Mouse (Mus musculus) midbrain, embryonic 14.5 days (tissue): ENCODE measurements around the gene Nphp4. TPM values are rescaled to one million over a fixed set of nuclear protein-coding genes. Genes with fewer than 3 reads are reported as not detected.
A peak's percentile ranks its signal among the peaks of the same experiment; 100 is the strongest.
"Not testable (repeated sequence)": the region's sequence is repeated elsewhere in the genome, so short reads cannot be mapped to it uniquely, and the experiment has no call there.

Source experiments
- ATAC-seq: fragments of 200-750 bp; cut with Nextera tagmentation; 2 replicates; pipeline ENCODE4 v1.8.0; 2017; ENCODE audit warnings: moderate number of reproducible peaks, moderate library complexity; ENCODE audit not compliant: low FRiP score, low TSS enrichment
- DNase-seq: peaks from one replicate; pipeline ENCODE4 v3.0.0-alpha.2; 2015
- H3K27ac ChIP-seq: fragments of 300-500 bp; sonication (generic); replicated peaks from 2 replicates; pipeline ENCODE4 v1.5.1; 2014; ENCODE audit warnings: mild to moderate bottlenecking, low read depth, low read length, moderate library complexity
- H3K27me3 ChIP-seq: fragments of 300-500 bp; sonication (generic); 2 replicates; pipeline ENCODE4 v1.6.1; 2014; ENCODE audit warnings: low read length, control low read depth, mixed read lengths; ENCODE audit not compliant: control insufficient read depth, insufficient read depth
- H3K36me3 ChIP-seq: fragments of 300-500 bp; sonication (generic); 2 replicates; pipeline ENCODE4 v1.6.1; 2014; ENCODE audit warnings: low read length, control low read depth; ENCODE audit not compliant: control insufficient read depth, insufficient read depth
- H3K4me1 ChIP-seq: fragments of 300-500 bp; sonication (generic); 2 replicates; pipeline ENCODE4 v1.6.1; 2014; ENCODE audit warnings: mild to moderate bottlenecking, antibody characterized with exemption, low read length, control low read depth; ENCODE audit not compliant: control insufficient read depth, insufficient read depth
- H3K4me2 ChIP-seq: fragments of 300-500 bp; sonication (generic); 2 replicates; pipeline ENCODE4 v1.6.1; 2014; ENCODE audit warnings: mild to moderate bottlenecking, low read length, moderate library complexity
- H3K4me3 ChIP-seq: fragments of 300-500 bp; sonication (generic); replicated peaks from 2 replicates; pipeline ENCODE4 v1.5.1; 2014; ENCODE audit warnings: low read depth, low read length
- H3K9ac ChIP-seq: fragments of 300-500 bp; sonication (generic); replicated peaks from 2 replicates; pipeline ENCODE4 v1.6.1; 2014; ENCODE audit warnings: mild to moderate bottlenecking, low read length, moderate library complexity
- H3K9me3 ChIP-seq: fragments of 300-500 bp; sonication (generic); 2 replicates; pipeline ENCODE4 v1.6.1; 2016; ENCODE audit warnings: low read length, control low read depth, mixed read lengths; ENCODE audit not compliant: control insufficient read depth
- WGBS: fragments of 180-500 bp; shearing (Covaris S2); extraction: QIAGEN DNeasy Blood & Tissue Kit; methylation state at CpG from one replicate; pipeline ENCODE4 v1.1.7; 2014; 5-methylcytosine and 5-hydroxymethylcytosine counted together
- polyA plus RNA-seq: library from polyadenylated mRNA; unstranded; fragments of >200 nt; fragmentation: Nextera tagmentation; extraction: Ambion mirVana; gene quantifications from 2 replicates; pipeline ENCODE4 v1.2.1, GENCODE M21; 2014

The Nphp4 gene
- polyA plus RNA-seq, 1 experiment from 2014 or later = 5.9 TPM

DNA sequence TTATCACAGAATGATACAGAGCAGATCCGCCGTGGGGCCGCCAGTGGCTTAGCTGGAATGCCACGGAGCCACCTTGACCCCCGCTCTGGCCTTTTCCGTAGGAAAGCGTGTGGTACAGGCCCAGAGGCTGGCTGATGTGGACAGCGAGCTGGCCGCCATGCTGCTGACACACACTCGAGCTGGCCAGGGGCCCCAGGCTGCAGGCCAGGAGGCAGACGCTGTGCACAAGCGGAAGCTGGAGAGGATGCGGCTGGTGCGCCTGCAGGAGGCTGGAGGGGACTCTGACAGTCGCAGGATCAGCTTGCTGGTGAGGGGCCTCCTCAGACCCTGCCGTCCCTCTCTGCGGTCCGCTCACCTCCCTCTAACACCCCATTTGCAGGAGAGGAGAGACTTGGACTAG lies 77.9 kb downstream of the Nphp4 start:
- Histone ChIP-seq H3K27ac (no peak overlapping the region), H3K4me3 (no peak overlapping the region), H3K4me1 (peaks cover 10% of the 10 kb centered on the region), H3K9me3 (no peaks in the 10 kb centered on the region), H3K36me3 (no peaks in the 10 kb centered on the region), H3K9ac (no peak overlapping the region), H3K4me2 (no peak overlapping the region), H3K27me3 (no peaks in the 10 kb centered on the region)
- ATAC-seq = no peak
- 58% methylated on average over 18 of the region's 18 CpGs for WGBS
- no peak for DNase-seq

DNA sequence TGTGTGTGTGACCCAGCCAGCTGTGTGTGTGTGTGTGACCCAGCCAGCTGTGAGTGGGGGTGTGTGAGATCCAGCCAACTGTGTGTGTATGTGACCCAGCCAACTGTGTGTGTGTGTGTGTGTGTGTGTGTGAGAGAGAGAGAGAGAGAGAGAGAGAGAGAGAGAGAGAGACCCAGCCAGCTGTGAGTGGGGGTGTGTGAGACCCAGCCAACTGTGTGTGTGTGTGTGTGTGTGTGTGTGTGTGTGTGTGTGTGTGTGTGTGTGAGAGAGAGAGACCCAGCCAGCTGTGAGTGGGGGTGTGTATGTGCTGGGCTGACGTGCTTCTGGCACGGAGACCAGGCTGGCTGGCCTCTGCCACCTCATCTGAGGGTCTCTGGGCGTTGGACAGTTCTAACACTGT lies 79.3 kb downstream of the Nphp4 start:
- H3K4me1 ChIP-seq = peaks cover 17% of the 10 kb centered on the region
- ATAC-seq, H3K9me3 ChIP-seq, H3K4me3 ChIP-seq, H3K27ac ChIP-seq, DNase-seq, H3K9ac ChIP-seq, H3K27me3 ChIP-seq, H3K36me3 ChIP-seq, H3K4me2 ChIP-seq: not testable (repeated sequence)
- 80% methylated on average over 3 of the region's 3 CpGs for WGBS

DNA sequence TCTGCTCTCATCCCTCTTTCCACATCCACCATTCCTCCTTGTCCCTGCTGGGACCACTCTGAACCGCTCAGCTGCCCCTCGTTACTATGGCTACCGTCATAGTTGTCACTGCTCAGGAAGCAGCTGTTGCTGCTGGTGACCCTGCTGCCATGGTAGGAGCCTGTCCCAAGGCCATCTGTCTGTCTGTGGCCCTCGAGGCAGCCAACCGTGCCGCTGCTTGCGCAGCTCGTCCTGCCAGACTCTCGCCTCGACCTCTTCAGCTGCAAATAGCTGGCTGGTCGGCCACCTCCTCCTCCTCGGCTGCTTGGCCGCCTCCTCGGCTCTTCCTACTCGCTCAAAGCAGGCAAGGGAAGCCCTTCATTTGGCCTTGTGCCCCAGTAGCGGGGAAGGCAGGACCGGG lies 81.7 kb downstream of the Nphp4 start:
- 11% methylated on average over 17 of the region's 17 CpGs for WGBS
- peak overlapping the region; percentile 8; the same call in 1 of the 2 replicates for H3K4me2 ChIP-seq
- peak; percentile 71 for DNase-seq
- H3K27ac ChIP-seq = peak overlapping the region; percentile 49
- ATAC-seq = peak; percentile 35; the same call in 1 of the 2 replicates
- peaks cover under 1% of the 10 kb centered on the region; the same call in 1 of the 2 replicates for H3K36me3 ChIP-seq
- H3K27me3 ChIP-seq = no peaks in the 10 kb centered on the region
- H3K9me3 ChIP-seq = no peaks in the 10 kb centered on the region
- no peak overlapping the region for H3K9ac ChIP-seq
- H3K4me1 ChIP-seq = peaks cover 17% of the 10 kb centered on the region
- H3K4me3 ChIP-seq = no peak overlapping the region

DNA sequence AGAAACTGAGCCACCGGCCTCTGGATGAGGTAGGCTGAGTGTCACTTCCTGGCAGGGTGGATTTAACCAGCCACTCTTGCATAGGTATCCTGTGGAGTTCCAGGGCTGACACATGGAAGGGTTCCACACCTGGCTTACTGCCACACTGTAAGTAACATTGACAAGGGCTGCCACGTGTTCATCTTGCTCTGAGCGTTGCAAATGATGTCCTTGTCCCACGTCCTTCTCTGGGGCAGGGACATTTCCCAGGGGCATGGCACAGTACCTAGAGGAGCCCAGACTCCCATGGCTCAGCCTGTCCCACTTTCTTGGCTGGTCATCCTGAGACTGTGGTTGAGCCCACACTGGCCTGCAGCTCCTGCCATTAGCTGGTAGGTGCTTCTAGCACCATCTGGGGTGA lies 91.5 kb downstream of the Nphp4 start:
- H3K36me3 ChIP-seq = 0 out of 2 replicates have a peak, but pooled peaks cover 4% of the 10 kb centered on the region
- H3K27me3 ChIP-seq = no peaks in the 10 kb centered on the region
- peak overlapping the region; percentile 58 for H3K27ac ChIP-seq
- WGBS = 76% methylated on average over 4 of the region's 4 CpGs
- DNase-seq = no peak
- H3K4me1 ChIP-seq = peaks cover 14% of the 10 kb centered on the region
- ATAC-seq = no peak
- no peak overlapping the region for H3K4me3 ChIP-seq
- no peaks in the 10 kb centered on the region for H3K9me3 ChIP-seq
- no peak overlapping the region for H3K9ac ChIP-seq
- no peak overlapping the region for H3K4me2 ChIP-seq

DNA sequence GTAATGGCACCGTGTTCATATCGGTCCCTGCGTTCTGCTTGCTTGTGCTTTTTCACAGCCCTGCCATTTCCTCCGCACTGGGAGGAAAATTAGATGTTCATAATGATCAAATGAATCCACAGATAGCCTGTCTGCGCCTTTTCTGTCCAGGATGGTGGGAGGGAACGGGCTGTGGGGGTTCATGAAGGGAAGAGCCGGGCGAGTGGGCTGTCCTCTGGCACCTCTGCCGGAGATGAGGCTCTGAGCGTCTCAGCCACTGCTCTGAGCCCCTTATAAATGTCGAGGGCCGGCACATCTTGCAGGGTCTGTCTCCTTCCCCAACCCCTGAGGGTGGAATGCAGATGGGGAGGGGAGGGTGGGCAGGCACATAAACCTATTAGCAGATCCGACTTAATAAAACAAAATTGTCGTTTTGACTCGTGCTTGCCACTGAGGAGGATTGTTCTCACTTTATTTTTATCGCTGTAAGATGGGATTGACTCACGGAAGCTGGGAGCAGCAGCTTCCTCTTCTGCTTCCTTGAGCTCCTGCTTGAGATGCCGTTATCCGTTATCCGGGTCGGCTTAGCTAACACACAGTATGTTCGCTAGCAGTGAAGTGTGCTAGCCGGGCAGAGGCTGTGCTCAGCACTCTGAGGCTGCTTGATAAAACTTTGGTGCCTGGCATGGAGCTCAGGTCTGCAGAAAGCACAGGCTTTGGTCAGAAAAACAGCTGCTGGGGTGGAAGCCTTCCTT lies 92.3 kb downstream of the Nphp4 start:
- ATAC-seq (no peak), DNase-seq (peak; percentile 53)
- H3K4me2 ChIP-seq = no peak overlapping the region
- peak overlapping the region; percentile 58 for H3K27ac ChIP-seq
- WGBS = 40% methylated on average over 23 of the region's 23 CpGs
- H3K27me3 ChIP-seq = no peaks in the 10 kb centered on the region
- peaks cover 14% of the 10 kb centered on the region for H3K4me1 ChIP-seq
- H3K4me3 ChIP-seq = no peak overlapping the region
- no peak overlapping the region for H3K9ac ChIP-seq
- H3K36me3 ChIP-seq = no peaks in the 10 kb centered on the region
- H3K9me3 ChIP-seq = no peaks in the 10 kb centered on the region

DNA sequence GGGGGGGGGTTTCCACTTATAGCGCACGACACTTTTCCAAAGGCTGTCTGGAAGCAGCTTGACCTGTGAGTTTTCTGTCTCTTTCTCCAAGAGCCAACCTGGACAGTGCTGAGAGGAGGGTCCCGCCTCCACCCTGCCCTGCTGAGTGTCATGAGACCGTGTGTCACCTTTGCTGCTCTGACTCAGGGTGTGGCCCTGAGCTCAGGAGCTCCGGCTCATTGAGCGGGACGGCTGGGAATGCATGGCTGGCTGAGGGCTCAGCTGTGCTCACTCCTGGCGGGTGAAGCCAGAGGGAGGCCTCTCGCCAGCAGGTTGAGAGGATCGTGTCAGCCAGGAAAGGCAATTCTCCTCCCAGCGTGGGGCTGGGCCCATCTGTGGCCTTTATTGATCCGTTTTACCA lies 97.8 kb downstream of the Nphp4 start:
- Histone ChIP-seq H3K4me1 (peaks cover 2% of the 10 kb centered on the region; the same call in 1 of the 2 replicates), H3K27ac (no peak overlapping the region), H3K27me3 (no peaks in the 10 kb centered on the region), H3K9ac (no peak overlapping the region), H3K4me2 (no peak overlapping the region), H3K9me3 (no peaks in the 10 kb centered on the region), H3K36me3 (no peaks in the 10 kb centered on the region), H3K4me3 (no peak overlapping the region)
- no peak for DNase-seq
- WGBS = 59% methylated on average over 12 of the region's 12 CpGs
- no peak for ATAC-seq

DNA sequence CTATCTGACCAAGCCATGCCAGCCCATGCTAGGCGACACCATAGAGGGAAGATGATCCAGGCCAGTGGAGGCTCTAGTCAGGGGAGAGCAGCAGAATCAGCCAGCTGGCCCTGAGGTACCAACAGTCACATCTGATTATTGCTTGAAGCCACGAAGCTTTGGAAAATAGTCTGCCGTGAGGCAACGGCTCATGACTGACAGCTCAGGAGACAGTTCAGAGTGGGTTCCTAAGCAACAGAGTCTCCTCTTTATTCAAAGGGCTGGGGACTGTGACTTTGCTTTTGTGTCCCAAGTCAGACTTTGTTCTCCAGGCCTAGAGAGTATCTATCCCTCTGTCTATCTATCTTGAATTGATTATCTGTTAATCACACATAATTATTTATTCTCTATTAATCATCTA lies 100.3 kb downstream of the Nphp4 start:
- WGBS = 19% methylated on average over 4 of the region's 4 CpGs
- no peak overlapping the region for H3K4me3 ChIP-seq
- no peaks in the 10 kb centered on the region for H3K27me3 ChIP-seq
- no peaks in the 10 kb centered on the region for H3K36me3 ChIP-seq
- H3K9me3 ChIP-seq = no peaks in the 10 kb centered on the region
- 0 out of 2 replicates have a peak overlapping the region, but pooled peaks have one; percentile 26 for H3K27ac ChIP-seq
- no peak overlapping the region for H3K9ac ChIP-seq
- ATAC-seq = no peak
- peak; percentile 54 for DNase-seq
- H3K4me2 ChIP-seq = no peak overlapping the region
- H3K4me1 ChIP-seq = no peaks in the 10 kb centered on the region

DNA sequence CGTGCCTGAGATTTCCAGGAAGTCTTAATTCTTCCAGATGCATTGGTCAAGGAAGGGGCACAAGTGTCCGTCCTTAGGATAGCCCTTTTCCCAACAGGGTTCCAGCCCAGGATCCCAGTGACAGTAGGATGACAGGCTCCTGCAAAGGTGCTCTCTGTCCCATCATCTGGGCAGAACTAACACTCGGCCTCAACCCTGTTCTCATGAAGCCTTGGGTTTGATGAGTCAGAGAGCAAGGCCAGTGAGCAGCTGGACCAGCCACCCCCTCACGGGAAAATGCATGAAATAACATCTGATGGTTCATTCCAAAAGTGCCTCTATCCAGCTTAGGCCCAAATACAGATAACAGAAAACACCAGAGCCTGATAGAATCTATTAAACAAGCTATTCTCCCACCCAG lies 103.5 kb downstream of the Nphp4 start:
- Histone ChIP-seq H3K4me1 (no peaks in the 10 kb centered on the region), H3K9ac (no peak overlapping the region), H3K27me3 (no peaks in the 10 kb centered on the region), H3K4me2 (no peak overlapping the region), H3K36me3 (no peaks in the 10 kb centered on the region), H3K27ac (no peak overlapping the region), H3K4me3 (no peak overlapping the region), H3K9me3 (no peaks in the 10 kb centered on the region)
- WGBS = 79% methylated on average over 4 of the region's 4 CpGs
- ATAC-seq = no peak
- DNase-seq = no peak

DNA sequence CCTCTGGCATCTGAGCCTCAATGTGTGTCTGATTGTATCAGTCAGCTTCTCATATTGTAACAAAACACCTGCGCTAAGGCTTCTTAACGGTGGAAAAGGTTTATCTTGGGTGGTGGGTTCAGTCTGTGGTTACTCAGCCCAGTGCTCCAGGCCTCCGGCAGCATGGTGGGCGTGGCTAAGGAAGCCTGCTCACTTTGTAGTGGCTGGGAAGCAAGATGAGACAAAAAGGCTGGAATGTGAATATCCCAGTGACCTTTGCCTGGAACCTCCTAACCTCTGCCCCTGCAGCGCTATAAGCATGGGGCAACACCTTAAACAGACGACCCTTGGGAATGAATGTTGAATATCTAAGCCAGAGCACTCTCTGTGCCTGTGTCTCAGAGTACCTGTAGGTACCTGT lies 105.7 kb downstream of the Nphp4 start:
- Histone ChIP-seq H3K9me3 (no peaks in the 10 kb centered on the region), H3K27me3 (no peaks in the 10 kb centered on the region), H3K4me3 (no peak overlapping the region), H3K4me1 (no peaks in the 10 kb centered on the region), H3K4me2 (no peak overlapping the region), H3K27ac (no peak overlapping the region), H3K9ac (no peak overlapping the region), H3K36me3 (no peaks in the 10 kb centered on the region)
- ATAC-seq = no peak
- DNase-seq = no peak
- WGBS = 35% methylated on average over 6 of the region's 6 CpGs
